Mouse (Mus musculus) c-Kit-negative CD71-positive TER-119-positive erythroid progenitor cells, embryonic 14.5 days (primary cell): Measurements from ENCODE around the gene Msh6.
"Not testable (repeated sequence)": the region's sequence is repeated elsewhere in the genome, so short reads cannot be mapped to it uniquely, and the experiment has no call there.

ENCODE experiments used
- DNase-seq: peaks from one replicate; pipeline ENCODE4 v3.0.0-alpha.2; 2013; ENCODE audit warnings: low read depth, low spot score

Msh6 gene

DNA sequence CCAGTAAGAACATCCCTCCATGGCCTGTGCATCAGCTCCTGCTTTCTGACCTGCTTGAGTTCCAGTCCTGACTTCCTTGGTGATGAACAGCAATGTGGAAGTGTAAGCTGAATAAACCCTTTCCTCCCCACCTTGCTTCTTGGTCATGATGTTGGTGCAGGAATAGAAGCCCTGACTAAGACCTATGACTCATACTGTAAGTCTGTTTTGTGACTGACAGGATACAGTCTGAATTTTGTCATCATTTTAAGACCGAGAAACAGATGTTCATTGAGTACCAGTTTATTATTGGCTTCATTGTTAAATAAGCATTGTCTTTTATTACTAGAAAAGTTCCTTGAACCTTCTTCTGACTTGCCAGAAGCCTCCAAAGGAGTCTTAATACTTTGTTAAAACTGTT is 4.8 kb downstream of the Msh6 start:
- DNase-seq = not testable (repeated sequence)

DNA sequence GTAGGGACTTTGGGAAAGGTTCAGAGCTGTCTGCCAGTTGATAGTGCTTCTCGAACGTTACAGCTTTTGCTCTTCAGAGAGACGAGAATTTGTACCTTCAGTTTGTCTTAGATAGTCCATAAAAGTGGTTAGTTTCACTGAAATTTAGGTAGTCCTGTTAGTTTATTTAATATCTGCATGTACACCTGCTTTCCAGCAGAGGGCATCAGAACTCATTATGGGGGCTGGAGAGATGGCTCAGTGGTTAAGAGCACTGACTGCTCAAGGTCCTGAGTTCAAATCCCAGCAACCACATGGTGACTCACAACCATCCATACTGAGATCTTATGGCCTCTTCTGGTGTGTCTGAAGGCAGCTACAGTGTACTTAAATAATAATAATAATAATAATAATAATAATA is 7.2 kb downstream of the Msh6 start:
- DNase-seq = no peak

DNA sequence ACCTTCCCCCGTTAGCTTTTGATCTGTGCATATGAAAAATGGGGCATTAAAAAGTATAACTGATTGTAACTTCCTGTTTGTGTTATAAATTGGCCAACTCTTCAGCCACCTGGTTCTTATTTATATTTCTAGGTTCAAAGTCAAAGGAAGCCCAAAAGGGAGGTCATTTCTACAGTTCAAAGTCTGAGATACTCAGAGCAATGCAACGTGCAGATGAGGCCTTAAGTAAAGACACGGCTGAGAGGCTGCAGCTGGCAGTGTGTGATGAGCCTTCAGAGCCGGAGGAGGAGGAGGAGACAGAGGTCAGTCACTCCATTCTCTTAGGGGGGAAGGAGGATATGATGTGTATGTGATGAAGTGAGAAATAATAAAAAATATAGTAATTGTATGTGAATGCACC is 8.5 kb downstream of the Msh6 start:
- DNase-seq = no peak

DNA sequence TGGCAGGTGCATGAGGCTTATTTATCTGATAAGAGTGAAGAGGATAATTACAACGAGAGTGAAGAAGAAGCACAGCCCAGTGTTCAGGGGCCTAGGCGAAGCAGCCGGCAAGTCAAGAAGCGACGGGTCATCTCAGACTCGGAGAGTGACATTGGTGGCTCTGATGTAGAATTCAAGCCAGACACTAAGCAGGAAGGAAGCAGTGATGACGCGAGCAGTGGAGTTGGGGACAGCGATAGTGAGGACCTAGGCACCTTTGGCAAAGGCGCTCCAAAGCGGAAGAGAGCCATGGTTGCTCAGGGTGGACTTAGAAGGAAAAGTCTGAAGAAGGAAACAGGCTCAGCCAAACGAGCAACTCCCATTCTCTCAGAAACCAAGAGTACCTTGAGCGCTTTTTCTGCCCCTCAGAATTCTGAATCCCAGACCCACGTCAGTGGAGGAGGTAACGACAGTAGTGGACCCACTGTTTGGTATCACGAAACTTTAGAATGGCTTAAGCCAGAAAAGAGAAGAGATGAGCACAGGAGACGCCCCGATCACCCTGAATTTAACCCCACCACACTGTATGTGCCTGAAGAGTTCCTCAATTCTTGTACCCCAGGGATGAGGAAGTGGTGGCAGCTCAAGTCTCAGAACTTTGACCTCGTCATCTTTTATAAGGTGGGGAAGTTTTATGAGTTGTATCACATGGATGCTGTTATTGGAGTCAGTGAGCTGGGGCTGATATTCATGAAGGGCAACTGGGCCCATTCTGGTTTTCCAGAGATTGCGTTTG is 9.8 kb downstream of the Msh6 start:
- DNase-seq = no peak

DNA sequence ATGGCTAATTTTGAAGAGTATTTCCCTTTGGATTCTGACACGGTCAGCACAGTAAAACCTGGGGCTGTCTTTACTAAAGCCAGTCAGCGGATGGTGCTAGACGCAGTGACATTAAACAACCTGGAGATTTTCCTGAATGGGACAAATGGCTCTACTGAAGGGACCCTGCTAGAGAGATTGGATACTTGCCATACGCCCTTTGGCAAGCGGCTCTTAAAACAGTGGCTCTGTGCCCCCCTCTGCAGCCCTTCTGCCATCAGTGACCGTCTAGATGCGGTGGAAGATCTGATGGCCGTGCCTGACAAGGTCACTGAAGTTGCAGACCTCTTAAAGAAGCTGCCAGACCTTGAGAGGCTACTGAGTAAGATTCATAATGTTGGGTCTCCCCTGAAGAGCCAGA is 11.1 kb downstream of the Msh6 start:
- no peak for DNase-seq

DNA sequence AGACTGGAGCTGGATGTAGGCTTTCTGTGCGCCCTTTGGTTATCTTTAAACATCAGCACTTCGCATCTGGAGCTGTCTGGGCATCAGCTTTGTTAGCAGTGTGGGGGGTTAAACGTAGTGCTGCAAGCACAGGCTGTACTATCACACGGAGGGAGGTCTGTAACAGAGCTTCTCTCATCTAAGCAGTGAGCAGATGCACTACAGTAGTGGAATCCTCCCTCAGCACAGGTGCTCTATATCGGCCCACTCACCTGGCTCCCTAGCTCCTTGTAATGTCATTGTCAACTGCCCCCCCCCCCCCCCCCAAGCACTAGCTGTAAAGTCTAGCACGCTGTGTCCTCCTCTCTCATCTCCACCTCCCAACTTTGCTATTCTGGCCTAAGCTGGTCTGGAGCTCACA is 12.6 kb downstream of the Msh6 start:
- DNase-seq = no peak

DNA sequence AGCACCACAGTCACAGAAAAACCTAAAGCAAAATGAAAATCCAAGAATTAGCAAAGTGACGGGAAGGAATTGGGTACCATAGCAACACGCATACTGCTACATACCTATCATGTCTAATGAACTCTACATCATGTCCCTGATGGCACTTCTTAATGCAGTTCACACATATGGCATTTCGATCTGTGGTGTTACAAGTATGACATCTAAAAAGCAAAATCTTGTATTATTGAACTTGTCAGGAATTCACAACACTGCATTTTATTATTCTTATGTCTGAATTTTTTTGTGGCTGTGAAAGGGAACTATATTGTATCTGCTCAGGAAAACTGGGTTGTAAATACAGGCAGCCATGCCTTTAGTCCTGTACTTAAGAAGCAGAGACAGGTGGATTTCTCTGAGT is 17.3 kb downstream of the Msh6 start:
- DNase-seq = no peak

DNA sequence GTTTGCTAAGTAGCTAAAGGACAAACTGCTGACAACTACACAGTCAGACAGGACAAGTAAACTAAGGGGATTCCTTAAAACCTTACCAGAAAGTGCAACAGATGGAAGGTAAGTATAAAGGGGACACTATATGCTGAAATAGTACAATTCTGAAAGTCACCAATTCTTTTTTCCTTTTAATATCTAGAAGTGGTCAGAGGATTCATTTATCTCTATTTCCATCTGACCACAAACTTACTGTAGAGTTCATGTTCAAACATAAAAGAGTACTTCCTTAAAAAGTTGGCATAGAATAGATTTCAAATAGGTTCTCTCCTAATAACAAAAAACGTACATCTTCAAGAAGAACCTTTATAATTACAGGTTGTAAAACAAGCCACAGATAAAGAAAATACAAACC is 18.5 kb downstream of the Msh6 start:
- DNase-seq = no peak

GRCm38 (mm10) chr17:87997808-87998207 is 22.9 kb downstream of the Msh6 start:
- DNase-seq = no peak

- no peak for DNase-seq
These were observed 30.0 kb downstream of the Msh6 start for GRCm38 (mm10) chr17:88004892-88005291.

- no peak for DNase-seq
These were observed 32.1 kb downstream of the Msh6 start for GRCm38 (mm10) chr17:88006956-88007355.

GRCm38 (mm10) chr17:88014456-88014855 is 39.6 kb downstream of the Msh6 start:
- no peak for DNase-seq

DNA sequence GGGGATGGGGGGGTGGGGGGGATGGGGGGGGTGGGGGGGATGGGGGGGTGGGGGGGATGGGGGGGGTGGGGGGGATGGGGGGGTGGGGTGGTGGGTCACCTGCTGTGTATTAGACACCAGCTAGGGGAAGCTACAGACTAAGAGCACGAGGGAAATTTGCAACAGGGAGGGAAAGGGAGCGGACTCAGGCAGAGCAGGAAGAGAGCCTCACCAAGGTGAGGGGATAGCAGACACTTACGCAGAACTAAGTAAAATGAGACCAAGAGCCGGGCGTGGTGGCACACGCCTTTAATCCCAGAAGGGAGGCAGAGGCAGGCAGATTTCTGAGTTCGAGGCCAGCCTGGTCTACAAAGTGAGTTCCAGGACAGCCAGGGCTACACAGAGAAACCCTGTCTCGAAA is 41.2 kb downstream of the Msh6 start:
- not testable (repeated sequence) for DNase-seq

DNA sequence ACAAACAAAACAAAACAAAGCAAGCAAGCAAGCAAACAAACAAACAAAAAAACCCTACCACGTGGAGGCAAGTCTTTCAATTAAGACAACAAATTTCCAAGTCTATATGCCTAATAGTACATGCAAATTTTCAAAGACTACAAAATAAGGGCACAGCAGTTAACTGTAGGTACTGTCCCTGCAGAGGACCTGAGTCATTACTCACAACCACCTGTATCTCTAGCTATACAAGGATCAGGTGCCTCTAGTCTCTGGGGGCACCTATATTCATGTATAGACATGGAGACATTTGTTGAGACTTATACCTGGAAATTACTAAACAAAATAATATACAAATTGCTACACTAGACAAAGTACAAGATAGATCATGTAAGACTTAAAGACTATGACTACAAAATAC is 49.1 kb downstream of the Msh6 start:
- DNase-seq = no peak

- peak; percentile 52 for DNase-seq
These were observed 50.4 kb downstream of the Msh6 start for GRCm38 (mm10) chr17:88025227-88025626.

GRCm38 (mm10) chr17:88029194-88029970 is 54.5 kb downstream of the Msh6 start:
- DNase-seq = no peak

DNA sequence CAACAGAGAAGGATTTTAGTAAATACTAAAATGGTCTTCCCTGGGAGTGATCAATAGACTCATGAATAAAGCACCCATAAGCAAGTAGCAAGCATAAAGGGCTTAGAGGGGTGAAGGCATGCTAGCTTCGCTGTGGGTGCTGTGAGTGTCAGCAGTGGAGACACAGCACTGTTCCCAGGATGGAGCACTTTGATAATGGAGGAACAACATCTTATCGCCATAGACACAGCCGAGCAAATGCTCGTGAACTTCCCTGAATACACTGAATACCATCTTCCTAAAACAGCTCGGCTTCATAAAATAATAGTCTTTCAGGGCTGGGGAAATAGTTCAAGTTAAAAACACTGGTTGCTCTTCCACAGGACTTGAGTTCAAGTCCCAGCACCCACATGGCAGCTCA is 56.9 kb downstream of the Msh6 start:
- peak; percentile 24 for DNase-seq

DNA sequence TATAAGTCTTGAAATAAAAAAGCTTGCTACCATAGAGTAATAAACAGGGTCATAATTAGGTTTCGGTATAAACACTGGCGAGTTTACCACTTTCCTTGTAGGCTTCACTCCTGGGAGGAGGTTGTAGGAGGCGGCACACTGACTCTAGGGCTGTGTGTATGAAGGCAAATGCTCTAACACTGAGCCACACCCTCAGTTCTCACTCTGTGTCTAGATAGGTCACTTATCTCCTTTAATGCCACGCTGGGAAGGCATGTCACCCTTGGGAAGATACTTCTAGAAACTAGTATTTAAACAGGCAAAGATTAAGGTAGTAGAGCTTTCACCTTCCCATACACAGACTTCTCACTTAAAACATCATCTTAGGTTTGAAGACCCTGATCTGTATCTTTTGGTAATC is 59.6 kb downstream of the Msh6 start:
- peak; percentile 31 for DNase-seq
